Mouse (Mus musculus): ENCODE data around the gene Ankrd44. TPM values are rescaled to one million over a fixed set of nuclear protein-coding genes. Genes with fewer than 3 reads are reported as not detected.

Gene Ankrd44
- polyA plus RNA-seq, 1 experiment from 2014 or later, result 11.2 TPM

DNA sequence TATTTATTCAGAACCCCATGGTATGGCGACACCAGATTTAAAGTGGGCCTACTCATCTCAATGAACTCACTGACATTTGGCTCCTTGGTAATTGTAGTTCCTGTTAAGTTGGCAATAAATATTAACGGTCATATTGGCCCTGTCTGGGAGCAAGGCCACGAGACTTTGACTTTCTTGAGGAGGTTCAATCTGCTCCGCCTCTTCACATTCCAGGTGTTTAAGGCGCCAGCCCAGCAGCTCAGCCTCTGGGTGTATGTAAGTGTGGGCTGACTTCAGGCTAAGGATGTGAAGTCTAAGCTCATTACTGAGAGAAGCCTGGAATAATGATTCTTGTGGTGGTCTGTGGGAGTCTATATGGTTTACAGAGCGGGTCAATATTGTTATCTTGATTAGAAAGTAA, 313.8 kb downstream of the Ankrd44 start:
- Histone ChIP-seq H3K27ac (peak overlapping the region; percentile 51; the same call in 1 of the 2 replicates), H3K27me3 (replicated peaks) (no peaks in the 10 kb centered on the region), H3K9me3 (no peaks in the 10 kb centered on the region), H3K4me1 (no peaks in the 10 kb centered on the region), H3K9ac (no peak overlapping the region), H3K4me2 (no peak overlapping the region), H3K36me3 (no peaks in the 10 kb centered on the region), H3K4me3 (replicated peaks) (no peak overlapping the region)
- WGBS, result 61% methylated on average over 6 of the region's 6 CpGs
- ATAC-seq (ENCODE audit: insufficient read depth, low FRiP score, low read depth), result no peak; the same call in 1 of the 2 replicates

DNA sequence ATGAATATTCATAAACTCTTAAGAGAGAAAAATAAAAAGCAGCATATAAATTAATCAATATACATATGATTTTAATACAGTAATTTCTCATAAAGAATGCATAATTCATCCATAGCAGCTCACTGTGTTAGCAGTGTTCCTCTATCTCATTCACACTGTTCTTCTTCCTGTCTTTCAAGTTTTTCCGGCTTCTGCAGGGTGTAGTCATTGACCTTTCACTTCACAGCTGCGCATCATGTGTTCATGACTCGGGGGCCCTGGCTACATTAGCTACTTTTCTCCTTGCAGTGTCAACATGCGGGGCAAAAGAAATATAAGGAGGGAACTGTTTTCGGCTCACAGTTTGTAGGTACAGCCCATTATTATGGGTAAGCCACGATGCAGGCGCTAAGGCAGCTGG, 314.3 kb downstream of the Ankrd44 start:
- Histone ChIP-seq H3K36me3 (no peaks in the 10 kb centered on the region), H3K27me3 (replicated peaks) (no peaks in the 10 kb centered on the region), H3K9ac (no peak overlapping the region), H3K9me3 (no peaks in the 10 kb centered on the region), H3K4me3 (replicated peaks) (no peak overlapping the region), H3K27ac (peak overlapping the region; percentile 51; the same call in 1 of the 2 replicates), H3K4me1 (no peaks in the 10 kb centered on the region), H3K4me2 (no peak overlapping the region)
- 38% methylated on average over 7 of the region's 7 CpGs for WGBS
- ATAC-seq (ENCODE audit: insufficient read depth, low FRiP score, low read depth), result peak; percentile 68; the same call in 1 of the 2 replicates

DNA sequence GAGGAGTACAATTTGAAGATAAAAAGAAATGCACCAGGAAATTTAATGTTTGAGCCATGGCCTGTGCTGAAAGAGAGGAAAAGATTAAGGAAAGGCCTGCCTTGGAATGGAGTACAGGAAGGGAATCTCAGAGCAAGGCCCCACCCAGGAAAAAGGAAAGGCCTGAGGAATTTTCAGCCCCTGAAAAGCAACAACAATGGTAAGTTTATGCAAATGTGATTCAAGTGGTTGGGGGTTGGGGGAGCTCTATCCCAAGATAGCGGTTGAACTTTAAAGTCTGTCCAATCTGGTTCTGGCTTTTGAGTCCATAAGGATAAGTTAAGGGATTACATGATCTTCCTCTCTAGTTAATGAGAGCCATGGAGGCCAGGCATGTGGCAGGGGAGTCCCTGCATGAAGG, 319.3 kb downstream of the Ankrd44 start:
- H3K36me3 ChIP-seq, result no peaks in the 10 kb centered on the region
- no peak overlapping the region for H3K4me3 ChIP-seq (replicated peaks)
- H3K27ac ChIP-seq, result no peak overlapping the region
- H3K4me2 ChIP-seq, result no peak overlapping the region
- no peaks in the 10 kb centered on the region for H3K27me3 ChIP-seq (replicated peaks)
- ATAC-seq (ENCODE audit: insufficient read depth, low FRiP score, low read depth), result no peak
- no peak overlapping the region for H3K9ac ChIP-seq
- no peaks in the 10 kb centered on the region for H3K4me1 ChIP-seq
- H3K9me3 ChIP-seq, result no peaks in the 10 kb centered on the region
- 80% methylated on average over 1 of the region's 1 CpGs for WGBS

DNA sequence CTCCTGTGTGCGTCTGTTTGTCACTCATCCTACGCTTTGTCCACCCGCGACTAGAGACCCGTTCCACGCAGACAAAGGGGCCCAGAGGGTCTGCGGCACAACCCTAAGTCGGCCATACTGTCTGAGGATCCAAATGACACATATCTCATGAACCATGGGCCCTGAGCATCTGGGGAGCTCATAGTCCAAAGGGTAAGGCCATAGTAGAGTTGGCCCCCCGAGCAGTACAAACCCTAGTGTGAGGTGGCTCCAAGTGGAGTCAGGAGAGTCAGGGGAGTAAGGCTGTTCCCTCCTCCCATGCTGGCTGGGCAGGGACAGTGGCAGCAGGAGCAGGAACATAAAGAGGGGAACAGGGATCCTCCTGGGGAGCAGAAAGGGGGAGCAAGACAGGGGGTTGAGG, 324.5 kb downstream of the Ankrd44 start:
- no peak overlapping the region for H3K27ac ChIP-seq
- 91% methylated on average over 9 of the region's 9 CpGs for WGBS

DNA sequence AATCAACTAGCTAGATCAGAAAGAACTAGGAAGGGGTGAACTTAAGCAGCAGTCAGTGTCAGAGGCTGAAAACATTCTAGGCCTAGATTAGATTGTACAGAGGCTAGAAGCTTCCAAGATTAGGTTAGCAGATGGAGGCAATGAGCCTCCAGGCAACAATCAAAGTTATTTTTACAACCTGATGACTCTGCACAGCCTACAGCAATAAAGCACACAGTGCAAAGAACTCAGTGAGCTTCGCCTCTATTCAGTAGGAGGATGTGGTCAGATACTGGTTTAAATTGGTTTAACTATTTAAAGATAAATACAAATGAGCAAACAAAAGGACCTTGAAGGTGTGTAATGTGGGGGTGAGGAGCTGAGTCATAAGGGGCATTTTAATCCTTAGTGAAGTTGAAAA, 325.9 kb downstream of the Ankrd44 start:
- 72% methylated on average over 1 of the region's 1 CpGs for WGBS
- H3K9ac ChIP-seq, result no peak overlapping the region
- no peaks in the 10 kb centered on the region for H3K9me3 ChIP-seq
- no peak overlapping the region for H3K4me2 ChIP-seq
- H3K27ac ChIP-seq, result peak overlapping the region; percentile 23; the same call in 1 of the 2 replicates
- ATAC-seq (ENCODE audit: insufficient read depth, low FRiP score, low read depth), result peak; percentile 67
- H3K4me1 ChIP-seq, result no peaks in the 10 kb centered on the region
- H3K36me3 ChIP-seq, result no peaks in the 10 kb centered on the region
- no peaks in the 10 kb centered on the region for H3K27me3 ChIP-seq (replicated peaks)
- H3K4me3 ChIP-seq (replicated peaks), result no peak overlapping the region

More for the DNA sequence above, 324.5 kb downstream of the Ankrd44 start:
- no peak overlapping the region for H3K9ac ChIP-seq
- H3K4me1 ChIP-seq, result no peaks in the 10 kb centered on the region
- H3K4me3 ChIP-seq (replicated peaks), result no peak overlapping the region
- H3K27me3 ChIP-seq (replicated peaks), result no peaks in the 10 kb centered on the region
- ATAC-seq (ENCODE audit: insufficient read depth, low FRiP score, low read depth), result no peak
- H3K4me2 ChIP-seq, result no peak overlapping the region
- H3K9me3 ChIP-seq, result no peaks in the 10 kb centered on the region
- no peaks in the 10 kb centered on the region for H3K36me3 ChIP-seq

DNA sequence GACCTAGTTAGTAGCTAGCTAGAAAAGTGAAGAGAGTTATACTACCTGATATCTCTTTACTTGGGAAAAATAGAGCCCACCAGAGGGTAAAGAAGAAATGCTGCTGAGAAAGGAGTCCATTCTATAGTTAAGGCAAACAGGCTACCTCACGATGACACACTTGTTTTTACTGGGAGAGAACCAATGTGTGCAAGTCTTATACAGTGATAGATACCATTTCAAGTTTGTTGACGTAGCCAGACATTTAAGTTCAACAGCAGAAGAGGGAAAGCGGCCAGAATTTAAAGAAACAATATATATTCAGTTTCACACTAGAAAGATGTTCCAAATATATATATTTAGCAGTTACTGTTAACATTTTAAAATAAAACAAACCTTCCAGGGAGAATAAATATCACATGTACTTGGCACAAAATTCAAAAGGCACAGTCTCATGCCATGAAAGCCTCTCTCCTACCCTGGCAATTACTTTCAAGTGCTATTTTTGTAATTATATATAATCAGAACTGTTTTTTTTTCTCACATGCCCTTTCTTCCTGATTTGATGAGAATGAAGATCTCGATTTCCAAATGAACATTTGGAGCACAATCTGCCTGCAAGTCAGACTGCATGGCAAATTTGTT, 328.5 kb downstream of the Ankrd44 start:
- Histone ChIP-seq H3K4me1 (no peaks in the 10 kb centered on the region), H3K27me3 (replicated peaks) (no peaks in the 10 kb centered on the region), H3K4me2 (no peak overlapping the region), H3K9me3 (no peaks in the 10 kb centered on the region), H3K9ac (no peak overlapping the region), H3K27ac (no peak overlapping the region), H3K4me3 (replicated peaks) (no peak overlapping the region), H3K36me3 (no peaks in the 10 kb centered on the region)
- ATAC-seq (ENCODE audit: insufficient read depth, low FRiP score, low read depth), result no peak
- WGBS, result 42% methylated on average over 4 of the region's 4 CpGs

DNA sequence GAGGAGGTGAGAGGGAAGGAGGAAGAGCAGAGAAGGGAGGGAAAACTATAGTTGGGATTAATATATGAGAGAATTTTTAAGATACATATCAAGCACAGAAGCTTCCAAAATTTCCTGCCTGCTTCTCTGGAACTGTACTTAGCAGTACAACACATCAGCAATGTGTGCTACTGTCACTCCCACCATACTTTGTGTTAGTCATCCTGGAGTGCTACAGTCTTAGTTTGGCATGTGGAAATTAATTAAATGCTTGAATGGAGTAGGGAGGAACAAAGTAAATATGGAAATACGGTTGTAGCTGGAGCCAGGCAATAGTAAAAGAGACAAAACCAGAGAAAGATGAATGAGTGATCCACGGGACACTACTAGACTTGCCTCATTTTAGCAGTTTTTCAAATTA, 330.0 kb downstream of the Ankrd44 start:
- no peak overlapping the region for H3K4me2 ChIP-seq
- 66% methylated on average over 2 of the region's 2 CpGs for WGBS

More for the DNA sequence above, 330.0 kb downstream of the Ankrd44 start:
- H3K9ac ChIP-seq, result no peak overlapping the region
- H3K36me3 ChIP-seq, result no peaks in the 10 kb centered on the region
- no peak for ATAC-seq (ENCODE audit: insufficient read depth, low FRiP score, low read depth)
- H3K4me1 ChIP-seq, result no peaks in the 10 kb centered on the region
- no peak overlapping the region for H3K4me3 ChIP-seq (replicated peaks)
- no peak overlapping the region for H3K27ac ChIP-seq
- no peaks in the 10 kb centered on the region for H3K9me3 ChIP-seq
- no peaks in the 10 kb centered on the region for H3K27me3 ChIP-seq (replicated peaks)

Small RNAs within 50 kb of the gene (microRNA-seq; reads per million reads assigned to microRNA genes)
- gene Gm24053, result not detected

Other genes with a start within 250 kb of the Ankrd44 start
- 259 and 270 TPM in 2 replicates for gene Sf3b1, start 101.1 kb upstream of the Ankrd44 start, polyA plus RNA-seq (2015; fragmentation: Nextera tagmentation; extraction: Ambion mirVana)
- gene Coq10b, start 126.4 kb upstream of the Ankrd44 start, polyA plus RNA-seq (2015; fragmentation: Nextera tagmentation; extraction: Ambion mirVana), result 20.5 and 21.2 TPM in 2 replicates
- gene Hspe1, start 161.7 kb upstream of the Ankrd44 start, polyA plus RNA-seq (2015; fragmentation: Nextera tagmentation; extraction: Ambion mirVana), result 499 and 561 TPM in 2 replicates
- 436 and 499 TPM in 2 replicates for gene Hspd1, start 161.9 kb upstream of the Ankrd44 start, polyA plus RNA-seq (2015; fragmentation: Nextera tagmentation; extraction: Ambion mirVana)
- 144 and 156 TPM in 2 replicates for gene Mob4, start 204.8 kb upstream of the Ankrd44 start, polyA plus RNA-seq (2015; fragmentation: Nextera tagmentation; extraction: Ambion mirVana)